Mouse (Mus musculus) right cerebral cortex, postnatal 14 days (tissue): ENCODE results near the gene Ankrd13a.
"Not testable (repeated sequence)": the region's sequence is repeated elsewhere in the genome, so short reads cannot be mapped to it uniquely, and the experiment has no call there.

ENCODE experiments used
- DNase-seq: peaks from one replicate; pipeline ENCODE4 v3.0.0; 2022

Gene Ankrd13a

DNA sequence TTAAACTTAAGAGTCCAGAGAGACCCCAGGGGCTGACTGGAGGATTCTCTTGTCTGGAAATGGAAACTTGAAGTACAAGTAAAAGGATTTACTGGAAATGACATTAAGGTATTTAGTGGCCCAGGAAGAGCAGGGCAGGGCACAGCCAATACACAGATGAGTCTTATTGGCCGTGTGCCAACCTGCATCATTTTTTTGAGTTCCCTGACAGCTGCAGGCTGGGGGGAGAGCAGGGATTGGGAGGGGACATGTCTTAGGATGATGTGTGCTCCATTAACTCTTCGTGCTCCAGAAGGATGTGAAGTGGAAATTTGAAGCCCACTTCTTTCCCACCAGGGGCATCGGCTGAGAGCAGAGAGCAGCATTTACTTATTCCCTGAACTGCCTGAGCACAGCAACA is 67.7 kb downstream of the Ankrd13a start:
- not testable (repeated sequence) for DNase-seq

DNA sequence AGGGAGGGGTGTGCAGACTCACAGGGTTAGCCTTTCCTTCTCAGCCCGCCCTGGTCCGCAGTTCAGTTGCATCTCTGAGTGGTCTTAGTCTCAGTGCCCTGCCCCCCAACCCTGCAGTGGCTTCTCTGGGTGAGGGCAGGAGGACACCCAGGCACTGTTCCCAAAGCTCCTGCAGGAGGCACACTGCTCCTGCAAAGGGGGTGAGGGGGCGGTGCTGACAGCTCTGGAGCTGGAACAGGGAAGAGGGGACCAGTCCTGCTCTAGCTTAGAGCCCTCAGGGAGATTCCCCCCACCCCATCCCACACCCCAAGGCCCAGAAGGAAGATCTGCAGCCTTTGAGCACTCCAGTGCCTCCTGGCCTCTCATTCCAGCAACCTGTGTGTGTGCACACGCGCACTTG is 68.2 kb downstream of the Ankrd13a start:
- DNase-seq, result no peak

DNA sequence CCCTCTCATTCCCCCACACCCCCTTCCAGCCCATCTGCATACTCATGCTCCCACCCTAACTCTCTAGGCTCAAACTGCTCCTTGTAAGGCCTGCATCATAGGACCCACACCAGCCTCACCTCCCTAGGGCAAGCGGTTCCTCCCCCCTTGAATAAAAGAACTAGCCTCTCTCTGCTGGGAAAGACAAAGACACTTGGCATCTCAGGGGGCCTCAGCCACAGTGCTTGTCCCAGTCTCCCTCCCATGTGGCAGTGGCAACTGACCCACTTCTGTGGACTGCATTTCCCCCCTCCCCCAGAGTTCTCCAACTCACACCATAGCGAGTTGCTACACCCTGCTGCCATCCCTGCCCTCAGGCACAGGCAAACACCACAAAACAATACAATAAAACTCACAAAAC is 69.9 kb downstream of the Ankrd13a start:
- not testable (repeated sequence) for DNase-seq

DNA sequence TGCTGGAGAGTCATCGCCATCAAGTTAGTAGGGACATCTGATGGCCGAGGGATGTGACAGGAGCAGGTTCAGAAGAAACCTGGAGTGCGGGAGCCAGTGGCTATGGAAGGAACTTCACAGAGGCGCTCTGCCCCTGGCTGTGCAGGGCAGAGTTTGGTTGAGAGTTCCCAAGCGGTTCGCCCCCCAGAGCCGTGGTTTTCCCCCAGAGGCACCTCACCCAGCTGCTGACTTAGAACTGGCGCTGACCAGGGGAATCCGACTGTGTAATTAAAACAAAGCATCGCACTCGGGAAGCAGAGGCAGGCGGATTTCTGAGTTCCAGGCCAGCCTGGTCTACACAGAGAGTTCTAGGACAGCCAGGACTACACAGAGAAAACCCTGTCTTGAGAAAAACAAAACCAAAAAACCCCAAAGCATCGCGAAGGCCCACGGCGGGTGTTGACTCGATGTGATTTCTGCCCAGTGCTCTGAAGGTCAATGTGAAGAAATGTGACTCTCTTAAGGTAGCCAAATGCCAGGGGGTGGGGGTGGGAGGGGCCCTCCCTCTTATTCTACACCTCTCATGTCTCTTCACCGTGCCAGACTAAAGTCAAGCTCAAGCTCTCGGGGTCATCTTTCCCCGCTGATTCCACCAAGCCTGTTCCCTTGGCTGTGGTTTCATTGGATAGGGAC is 77.2 kb downstream of the Ankrd13a start:
- DNase-seq, result no peak

DNA sequence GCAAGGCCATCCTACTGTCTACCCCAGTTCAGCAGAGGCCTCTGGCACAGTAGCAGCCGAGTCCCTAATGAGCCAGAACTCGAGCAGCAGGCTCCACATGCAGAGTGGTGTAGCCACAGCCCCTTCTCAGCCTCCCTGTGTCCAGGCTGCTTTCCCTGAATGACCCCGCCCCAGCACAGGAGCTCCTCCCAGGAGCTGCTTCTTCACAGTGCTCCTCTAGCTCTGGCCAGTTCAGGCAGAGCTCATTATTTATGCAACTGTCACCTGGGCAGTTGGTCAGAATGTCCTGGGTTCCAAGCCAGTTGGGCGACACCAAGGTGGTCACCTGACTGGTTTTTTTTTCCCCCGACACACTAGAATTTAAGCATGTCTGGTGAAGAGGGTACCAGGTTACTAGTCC is 78.9 kb downstream of the Ankrd13a start, which contains the start of gene 4930519G04Rik:
Gene 4930519G04Rik (plus strand): TSS at position 301 of the 400 bp plus-strand sequence.
- DNase-seq, result not testable (repeated sequence)
